Mouse (Mus musculus): ENCODE data around the gene Mmp15. TPM values are rescaled to one million over a fixed set of nuclear protein-coding genes. Genes with fewer than 3 reads are reported as not detected.
"Not testable (repeated sequence)": the region's sequence is repeated elsewhere in the genome, so short reads cannot be mapped to it uniquely, and the experiment has no call there.

Mmp15 gene
- total RNA-seq, 2 experiments from 2014 or later, result 6.3 to 10.4 TPM

DNA sequence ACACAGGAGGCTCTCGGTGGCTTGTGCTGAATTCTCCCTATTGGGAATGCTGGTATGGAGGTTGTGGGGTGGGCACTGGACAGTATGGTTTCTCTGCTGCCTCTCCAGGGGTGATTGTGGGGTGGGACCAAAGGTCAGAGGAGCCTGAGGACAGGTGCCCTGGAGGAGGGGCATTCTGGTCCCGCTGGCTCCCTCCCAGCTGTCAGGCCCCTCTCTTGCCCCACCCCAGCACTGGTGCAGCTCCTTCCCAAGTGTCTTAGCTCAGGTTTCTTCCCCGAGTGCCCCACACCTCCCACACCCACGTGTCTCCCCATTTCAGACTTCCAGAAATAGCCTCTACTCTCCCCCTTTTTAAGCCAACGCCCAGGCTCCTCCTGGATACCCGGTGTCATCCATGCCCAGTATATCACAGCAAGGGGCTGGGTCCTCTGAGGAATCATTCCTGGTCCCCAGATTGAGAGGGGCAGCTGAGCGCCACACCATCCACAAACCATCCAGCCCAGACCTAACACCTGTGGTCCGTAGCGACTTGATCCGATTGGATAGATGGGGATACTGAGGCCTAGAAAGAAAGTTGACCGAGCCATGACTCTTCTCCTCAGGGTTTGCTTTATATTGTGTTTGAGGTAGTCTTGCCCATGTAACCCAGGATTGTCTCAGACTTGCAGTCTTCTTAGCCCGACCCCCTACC is 24.4 kb downstream of the Mmp15 start:
- DNase-seq, result no peak

DNA sequence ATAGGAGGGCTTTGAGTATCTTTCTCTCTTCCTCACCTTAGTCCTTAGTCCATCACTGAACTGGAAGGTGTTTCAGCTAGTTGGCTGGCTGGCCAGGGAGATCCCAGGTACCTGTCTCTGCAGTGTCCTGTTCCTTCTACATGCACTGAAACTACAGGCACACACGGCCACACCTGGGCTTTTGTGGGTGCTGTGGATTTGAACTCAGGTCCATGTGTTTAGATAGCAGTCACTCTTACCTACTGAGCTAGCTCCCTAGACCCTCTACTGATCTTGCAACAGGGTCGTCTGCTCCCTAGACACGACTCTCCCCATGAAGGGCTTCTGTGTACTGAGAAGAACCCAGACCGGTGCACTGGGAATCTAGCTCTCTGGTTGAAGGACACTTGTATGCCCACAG is 25.0 kb downstream of the Mmp15 start:
- DNase-seq, result no peak

DNA sequence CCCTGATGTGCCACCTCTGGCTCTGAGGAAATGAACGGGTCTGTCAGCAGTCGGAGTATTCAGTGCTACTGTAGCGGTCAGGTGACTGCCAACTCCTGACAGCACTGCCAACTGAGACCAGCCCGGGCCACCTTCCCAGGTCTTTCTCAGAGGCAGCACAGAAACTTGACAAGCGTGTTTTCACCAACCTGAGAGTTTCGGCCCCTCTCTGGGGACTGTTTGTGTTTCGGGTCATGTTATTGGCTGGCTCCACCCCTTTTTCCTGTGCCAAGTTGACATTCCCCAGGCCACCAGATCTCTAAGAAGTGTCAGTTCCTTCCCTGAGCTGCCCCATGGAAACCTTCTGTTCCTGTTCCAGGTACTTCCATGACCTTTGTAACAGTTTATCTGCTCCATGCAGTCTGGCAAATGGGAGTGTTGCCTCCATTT is 25.8 kb downstream of the Mmp15 start:
- DNase-seq, result peak in 1 of 2 experiments; percentile 46

DNA sequence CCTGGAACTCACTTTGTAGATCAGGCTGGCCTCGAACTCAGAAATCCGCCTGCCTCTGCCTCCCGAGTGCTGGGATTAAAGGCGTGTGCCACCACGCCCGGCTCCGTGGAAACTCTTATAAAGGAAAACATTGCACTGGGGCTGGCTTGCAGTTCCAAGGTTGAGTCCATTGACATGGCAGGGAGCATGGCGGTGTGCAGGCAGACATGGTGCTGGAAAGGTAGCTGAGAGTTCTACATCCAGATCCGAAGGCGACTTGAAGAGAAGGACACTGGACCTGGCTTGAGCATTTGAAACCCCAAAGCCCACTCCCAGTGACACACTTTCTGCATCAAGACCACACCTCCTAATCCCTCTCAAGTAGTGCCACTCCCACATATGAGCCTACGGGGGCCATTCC is 26.9 kb downstream of the Mmp15 start:
- not testable (repeated sequence) for DNase-seq

DNA sequence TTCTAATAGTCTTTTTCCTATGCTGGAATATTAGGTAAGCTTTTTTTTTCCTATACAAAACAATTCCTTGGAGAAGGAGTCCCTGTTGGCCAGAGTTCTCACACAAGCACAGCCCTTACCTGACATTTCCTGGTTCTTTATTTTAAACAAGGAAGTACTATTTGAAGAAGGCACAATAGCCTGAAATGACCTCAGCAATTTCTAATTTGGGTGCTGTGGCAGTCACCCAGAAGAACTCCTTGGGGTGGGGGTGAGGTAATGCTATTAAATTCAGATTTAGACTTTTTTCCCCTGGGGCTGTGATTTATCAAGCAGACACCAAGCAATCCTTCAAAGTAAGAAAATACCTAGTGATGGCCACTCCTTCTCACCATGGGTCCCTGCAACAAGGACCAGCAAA is 28.9 kb downstream of the Mmp15 start:
- DNase-seq, result peak in 1 of 2 experiments; percentile 12

DNA sequence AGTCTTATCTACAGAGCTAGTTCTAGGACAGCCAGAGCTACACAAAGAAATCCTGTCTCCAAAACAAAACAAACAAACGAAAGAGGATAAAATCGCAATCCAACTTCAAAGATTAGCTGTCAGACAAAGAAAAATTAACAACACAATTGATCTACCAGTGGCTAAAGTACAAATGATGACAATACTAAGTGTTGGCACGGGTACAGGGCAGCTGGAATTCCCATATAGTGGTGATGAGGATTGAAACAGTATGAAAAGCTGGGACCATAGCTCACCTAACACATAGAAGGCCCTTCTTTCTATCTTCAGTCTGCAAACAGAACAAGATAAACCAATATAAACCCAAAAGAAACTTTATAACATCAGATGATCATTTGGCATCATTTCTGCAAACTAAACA is 29.5 kb downstream of the Mmp15 start:
- no peak for DNase-seq

DNA sequence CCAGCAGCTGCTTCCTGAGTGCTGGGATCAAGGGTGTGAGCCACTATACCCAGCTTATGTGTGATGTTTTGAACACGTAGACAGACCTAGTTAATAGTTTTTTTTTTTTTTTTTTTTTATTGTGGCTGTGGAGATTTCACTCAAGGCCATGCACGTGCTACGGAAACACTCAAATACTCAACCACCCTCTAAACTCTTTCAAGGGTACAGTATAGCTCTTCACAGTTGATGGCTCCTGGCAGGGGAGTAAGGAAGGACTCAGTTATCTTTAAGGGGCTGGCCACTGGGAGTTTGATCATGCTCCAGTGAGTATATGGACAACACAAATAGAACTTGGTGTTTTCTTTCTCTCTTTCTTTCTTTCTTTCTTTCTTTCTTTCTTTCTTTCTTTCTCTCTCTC is 32.4 kb downstream of the Mmp15 start:
- DNase-seq, result no peak

DNA sequence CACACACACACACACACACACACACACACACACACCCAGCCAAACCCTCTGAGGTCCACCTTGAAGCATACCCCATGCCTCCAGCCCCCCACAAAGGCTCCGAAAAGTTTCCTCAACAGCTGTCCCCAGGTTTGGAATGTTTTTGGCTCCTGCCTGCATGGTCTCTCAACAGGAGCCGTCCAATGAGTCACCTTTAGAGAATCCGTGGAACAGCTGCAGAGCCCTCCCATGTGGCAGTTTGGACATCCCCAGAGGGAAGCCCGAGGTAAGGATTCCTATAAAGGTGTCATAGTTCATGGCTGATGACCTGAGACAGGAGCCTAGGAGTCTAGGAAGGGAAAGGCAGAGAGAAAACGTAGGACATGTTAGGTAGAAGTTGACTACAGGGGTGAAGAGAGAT is 34.0 kb downstream of the Mmp15 start:
- no peak for DNase-seq

DNA sequence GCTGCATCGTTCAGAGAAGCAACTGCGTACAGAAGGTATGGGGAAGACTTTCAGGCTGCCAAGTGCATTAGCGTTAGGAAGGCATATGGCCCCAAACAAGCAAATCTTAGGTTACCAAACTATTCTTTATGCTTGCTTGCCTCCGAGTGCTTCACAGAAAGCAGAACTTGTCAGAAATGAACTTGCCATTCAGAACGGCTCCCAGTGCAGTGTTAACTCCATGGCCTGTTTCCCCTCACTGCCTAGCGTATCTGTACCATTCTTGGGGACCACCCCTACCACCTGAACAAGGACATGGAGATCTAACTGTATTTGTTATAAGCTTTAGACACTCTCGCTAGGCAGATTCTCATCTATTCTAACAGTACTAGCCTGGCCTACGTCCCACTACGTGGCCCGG is 35.2 kb downstream of the Mmp15 start:
- DNase-seq, result no peak

DNA sequence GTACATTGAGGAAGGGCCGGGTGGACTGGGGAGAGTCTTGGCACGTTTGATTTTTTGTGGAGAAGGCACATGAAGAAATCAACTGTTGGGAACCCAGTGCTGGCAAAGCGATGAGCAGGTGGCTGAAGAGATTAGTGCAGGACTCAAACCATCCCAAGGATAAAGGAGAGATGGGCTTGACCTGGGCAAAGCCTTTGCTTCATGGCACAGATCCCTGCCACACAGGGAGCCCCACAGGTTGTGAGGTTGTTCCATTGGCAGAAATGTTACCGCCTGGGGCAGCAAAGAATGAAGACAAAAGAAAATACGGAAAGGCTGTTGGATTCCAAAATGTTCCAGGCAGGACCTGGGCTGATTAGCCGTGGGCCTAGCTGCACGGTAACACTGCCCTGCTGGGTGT is 35.9 kb downstream of the Mmp15 start:
- no peak for DNase-seq

DNA sequence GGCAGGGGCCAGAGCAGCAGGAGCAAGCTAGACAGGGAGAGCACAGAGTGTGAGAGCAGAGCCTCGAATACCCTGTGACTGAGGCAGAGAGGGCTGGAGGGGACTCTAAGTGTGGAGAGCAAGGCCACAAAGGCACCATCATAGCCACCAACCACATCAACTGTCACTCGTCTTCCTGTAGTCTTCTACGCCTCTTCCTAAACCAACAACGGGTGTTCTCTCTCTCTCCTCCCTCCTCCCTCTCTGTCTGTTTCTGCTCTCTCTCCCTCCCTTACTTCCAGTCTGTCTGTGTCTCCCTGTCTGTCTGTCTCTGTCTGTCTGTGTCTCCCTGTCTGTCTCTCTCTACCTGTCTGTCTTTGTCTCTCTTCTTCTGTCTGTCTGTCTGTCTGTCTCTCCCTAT is 38.2 kb downstream of the Mmp15 start:
- DNase-seq, result no peak

DNA sequence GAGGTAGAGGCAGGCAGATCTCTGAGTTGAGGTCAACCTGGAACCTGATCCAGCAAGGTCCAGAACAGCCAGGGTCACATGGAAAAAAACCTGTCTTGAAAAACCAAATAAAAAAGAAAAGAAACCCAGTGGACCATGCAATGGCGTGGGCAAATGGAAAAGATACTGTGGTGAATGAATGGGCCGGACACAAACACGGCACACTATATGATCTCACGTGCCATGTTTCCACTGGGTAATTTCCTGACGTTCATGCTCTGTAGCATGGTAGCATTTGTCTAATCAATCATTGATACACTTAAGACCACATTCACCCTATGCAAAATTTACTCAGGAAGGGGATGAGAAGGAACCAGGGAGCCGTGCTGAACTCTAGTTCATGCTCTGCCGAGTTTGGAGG is 39.0 kb downstream of the Mmp15 start:
- DNase-seq, result no peak

DNA sequence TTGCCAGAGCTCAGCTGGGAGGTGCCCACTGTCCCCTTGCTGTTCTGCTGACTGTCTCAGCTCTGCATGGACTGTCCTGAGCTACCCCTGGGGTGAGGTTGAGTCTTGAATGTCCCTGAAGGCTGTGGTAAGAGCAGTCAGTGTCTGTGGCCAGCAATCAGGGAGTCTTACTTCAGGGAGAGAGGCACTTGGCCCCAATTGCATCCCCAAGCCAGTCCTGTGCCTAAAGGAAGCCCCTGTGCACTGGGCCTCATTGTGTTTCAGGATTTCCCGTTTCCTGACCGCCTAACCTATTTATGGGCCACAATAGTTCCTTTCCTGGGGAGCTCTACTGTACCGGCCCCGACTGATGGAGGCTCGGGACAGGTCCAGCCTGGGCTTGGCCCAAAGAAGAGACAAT is 40.5 kb downstream of the Mmp15 start:
- DNase-seq, result peak; percentile 15 to 21

DNA sequence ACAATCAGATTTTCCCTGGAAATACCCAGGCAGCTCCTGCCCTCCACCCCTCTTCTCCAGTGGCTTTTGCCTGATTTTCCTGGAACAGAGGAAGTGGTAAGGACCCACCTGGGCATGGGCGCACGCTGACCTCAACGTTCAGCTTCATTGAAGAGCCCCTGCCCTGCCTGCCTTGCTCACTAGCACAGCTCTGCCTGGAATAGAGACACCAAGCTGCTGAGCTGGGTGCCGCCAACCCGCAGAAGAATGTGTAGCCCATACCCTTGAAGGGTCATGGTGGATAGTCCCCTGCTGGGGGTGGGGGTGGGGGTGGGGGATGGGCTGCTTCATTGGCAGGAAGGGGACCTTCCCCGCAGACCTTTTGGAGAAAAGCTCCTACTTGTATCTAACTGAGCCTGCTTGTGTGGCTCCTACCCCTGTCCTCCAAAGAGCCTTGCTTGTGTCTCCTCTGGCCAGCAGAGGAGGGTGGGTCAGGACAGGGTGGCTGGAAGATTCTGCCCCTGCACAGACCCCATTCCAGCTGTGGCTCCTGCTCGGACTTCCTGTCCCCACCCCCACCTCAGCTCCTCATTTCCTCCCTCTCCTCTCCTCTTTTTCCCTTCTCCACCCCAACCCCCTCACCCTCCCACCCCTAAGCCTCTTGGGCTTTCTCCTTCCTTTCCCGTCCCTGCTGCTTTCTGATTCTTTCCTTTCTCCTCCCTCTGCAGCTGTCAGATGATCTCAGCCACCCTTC is 43.3 kb downstream of the Mmp15 start:
- DNase-seq, result no peak

DNA sequence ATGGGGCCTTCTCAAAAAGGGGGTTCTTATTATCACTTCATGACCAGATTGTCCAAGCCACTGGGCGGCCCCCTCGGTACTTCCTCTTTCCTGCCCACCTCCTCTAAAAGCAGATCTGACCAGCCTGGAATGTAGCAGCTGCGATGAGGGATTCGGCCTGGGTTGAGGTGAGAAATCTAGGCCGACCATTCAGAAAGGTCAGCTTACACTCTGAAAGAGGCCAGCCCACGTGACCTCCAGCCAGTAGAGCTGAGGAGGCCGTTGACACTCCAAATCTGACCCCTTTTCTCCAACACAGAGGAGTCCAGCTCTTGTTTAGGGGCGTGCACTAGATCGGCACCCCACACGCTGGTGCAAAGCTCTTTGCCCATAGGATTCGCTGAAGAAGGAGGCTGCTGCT is 44.7 kb downstream of the Mmp15 start:
- DNase-seq, result no peak

DNA sequence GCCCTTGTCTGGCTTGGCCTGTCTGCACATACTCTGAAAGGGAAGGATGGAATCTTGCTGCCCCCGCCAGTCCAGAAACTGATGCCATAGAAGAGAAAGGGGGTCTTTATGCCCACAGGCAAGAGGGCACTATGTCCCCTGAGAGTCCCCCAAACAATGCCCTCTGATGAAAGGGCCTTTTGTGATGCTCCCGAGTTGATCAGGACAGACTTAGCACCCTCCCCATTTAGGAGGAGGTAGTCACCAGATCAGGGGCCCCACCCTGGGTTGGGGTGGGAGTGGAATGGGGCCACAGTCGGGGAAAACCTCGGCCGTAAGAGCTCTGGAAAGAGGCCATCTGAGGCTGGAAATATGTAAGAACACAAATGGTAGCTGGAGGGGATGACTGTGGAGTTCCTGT is 45.1 kb downstream of the Mmp15 start:
- no peak for DNase-seq

DNA sequence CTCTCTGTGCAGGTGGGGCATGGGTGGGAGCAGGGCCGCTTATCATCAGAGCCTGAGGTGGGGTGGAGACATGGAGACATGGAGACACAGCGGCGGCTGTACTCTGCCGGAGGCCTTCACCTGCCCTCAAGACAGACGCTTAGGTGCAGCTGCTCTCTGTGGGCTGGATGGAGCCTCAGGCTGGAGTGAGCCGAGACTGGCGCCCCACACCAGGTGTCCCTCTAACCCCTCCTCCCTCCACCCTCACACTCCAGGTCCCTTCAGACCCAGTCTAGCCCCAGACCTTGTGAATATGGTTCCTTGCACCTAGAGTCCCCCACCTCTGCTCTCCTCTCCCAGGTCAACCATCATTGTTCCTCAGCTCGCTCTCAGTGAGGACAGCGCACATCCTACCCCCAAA is 47.1 kb downstream of the Mmp15 start:
- no peak for DNase-seq

DNA sequence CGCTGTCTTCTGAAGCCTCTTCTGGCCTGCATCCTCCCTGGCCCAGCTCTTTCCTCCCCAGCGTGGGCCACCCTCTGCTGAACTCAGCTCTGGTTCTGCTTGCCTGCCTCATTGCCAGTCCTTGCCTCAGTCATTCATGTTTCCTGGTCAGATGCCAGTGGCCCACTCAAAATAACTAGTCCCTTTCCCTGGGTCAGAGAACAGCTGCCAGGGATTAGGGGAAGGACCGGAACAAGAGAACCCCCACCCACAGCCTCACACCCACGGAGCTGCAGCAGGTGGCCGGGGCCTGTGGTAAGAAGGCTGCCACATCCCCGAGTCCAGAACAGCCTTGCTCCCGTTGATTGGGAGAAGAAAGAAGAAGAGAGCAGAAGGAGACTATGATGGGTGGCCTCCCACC is 49.0 kb downstream of the Mmp15 start:
- no peak for DNase-seq

DNA sequence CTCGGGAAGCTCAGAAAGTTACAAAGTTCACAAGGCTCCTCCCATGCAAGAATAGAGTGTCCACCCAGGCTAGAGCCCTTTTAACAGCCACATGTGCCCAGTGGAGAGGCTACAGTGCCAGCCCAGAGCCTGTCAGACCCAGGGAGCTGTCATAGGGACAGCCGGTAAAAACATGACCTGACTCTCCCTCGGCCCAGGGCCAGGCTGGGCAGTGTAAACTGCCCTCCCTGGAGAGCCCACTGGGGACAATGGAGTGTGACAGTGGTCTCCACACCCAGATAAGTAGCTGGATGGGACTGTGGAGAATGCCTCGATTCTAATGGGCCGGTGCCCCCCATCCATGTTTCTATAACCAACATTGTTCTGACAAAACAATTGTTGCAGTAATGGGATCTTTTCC is 57.5 kb downstream of the Mmp15 start:
- DNase-seq, result no peak

DNA sequence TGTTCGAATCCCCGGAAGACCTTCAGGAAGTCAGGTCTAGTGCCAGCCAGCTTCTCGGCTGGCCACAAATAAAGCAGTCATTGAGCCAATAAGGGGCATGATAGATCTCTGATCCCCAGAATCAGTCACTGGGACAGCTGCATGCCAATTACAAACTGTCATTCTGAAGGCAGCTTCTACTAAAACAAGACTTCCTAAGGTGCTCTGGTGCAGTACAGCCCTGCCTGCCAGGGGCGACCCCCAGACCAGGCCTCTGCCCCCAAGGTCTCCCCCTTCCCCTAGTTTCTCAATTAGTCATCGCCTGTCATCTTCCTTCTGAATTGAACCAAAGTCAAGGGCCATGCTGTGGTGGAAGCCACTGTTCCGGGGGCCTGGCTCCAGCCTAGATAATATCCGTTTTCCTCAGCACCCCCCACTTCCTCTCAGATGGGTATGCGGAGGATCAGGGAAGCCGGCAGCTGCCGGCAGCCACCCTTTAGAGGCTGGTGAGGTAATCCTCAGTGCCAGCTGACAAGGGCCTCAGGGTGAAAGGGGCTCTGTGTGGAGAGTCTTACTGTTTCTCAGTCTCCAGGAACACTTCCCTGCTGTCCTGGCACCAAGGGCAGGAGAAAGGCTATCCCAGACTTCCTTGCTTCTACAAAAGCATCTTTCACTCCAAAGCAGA is 59.4 kb downstream of the Mmp15 start:
- DNase-seq, result peak; percentile 30 to 52

DNA sequence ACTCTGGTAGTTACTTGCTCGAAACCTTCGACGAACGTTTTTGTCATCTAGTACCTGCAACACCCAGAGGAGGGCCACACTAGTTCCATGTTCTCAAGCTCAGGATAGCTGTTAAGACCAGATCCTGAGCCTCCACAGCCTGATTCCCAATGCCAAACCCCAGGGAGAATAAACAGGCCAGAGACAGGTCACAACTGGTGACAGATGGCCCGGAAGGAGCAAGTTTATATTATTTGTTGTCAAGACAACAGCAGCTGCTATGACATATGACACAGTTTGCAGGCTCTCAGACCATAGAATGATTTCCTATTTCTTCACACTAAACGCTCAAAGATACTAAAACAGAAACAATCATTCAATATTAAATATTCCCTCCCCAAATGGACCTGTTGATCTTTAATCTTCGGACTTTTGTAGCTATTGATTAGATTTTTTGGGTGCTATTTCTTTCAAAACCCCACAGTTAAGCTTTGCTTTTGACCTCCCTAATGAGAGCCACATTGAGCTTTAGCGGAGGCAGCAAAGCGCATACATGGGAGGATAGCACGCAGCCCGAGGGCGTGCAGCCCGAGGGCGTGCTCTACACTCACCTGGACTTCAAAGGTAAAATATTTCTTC is 70.2 kb downstream of the Mmp15 start:
- DNase-seq, result no peak
